Comparison of ENCODE assay signal across 19 mouse cellular contexts in the genomic region with DNA sequence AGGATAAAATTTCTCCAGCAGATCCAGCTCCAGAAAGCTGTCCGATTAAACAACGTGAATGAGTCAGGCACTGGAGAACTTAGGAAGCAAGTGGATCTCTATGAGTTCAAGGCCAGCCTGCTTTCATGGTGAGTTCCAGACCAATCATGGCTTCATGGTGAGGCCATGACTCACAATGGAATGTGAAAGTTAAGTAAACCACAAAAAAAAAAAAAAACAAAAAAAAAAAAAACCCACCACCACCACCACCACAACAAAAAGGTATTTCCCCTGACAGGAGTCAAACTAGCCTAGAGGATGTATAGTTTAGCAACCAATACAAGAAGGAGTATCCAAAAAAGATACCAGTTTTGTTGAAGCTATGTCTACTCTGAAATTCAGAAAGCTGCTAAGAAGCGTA.
"Had no signal": no experiment of that assay in that cellular context is flagged by ENCODE, and none has a peak within 500 bp of the region (broad histone marks: within the 10 kb centered on the region; RNA-seq: fewer than 3 reads in every experiment).

No protein-coding gene starts in this region.

- H3K9ac ChIP-seq: lung, embryonic 14.5 days; midbrain, embryonic 12.5 days; neural tube, embryonic 13.5 days; neural tube, embryonic 15.5 days had no signal

- H3K4me3 ChIP-seq: midbrain, embryonic 10.5 days; midbrain, embryonic 12.5 days; myocyte; neural tube, embryonic 13.5 days; neural tube, embryonic 15.5 days had no signal

- H3K4me2 ChIP-seq: midbrain, embryonic 12.5 days; neural tube, embryonic 13.5 days; neural tube, embryonic 15.5 days had no signal

- H3K36me3 ChIP-seq: midbrain, embryonic 10.5 days; midbrain, embryonic 12.5 days; neural tube, embryonic 13.5 days; neural tube, embryonic 15.5 days had no signal

- DNase-seq: lung, adult 18-20 months; lung, postnatal 10 days; lung, postnatal 4 days; midbrain, embryonic 14.5 days; retina, postnatal 1 day; right cerebral cortex, adult 18-20 months; right cerebral cortex, postnatal 25 days; right cerebral cortex, postnatal 4 days; spleen, adult 18-20 months; thymus, adult 18-20 months; thymus, postnatal 14 days; thymus, postnatal 36 days had no signal

- ATAC-seq: midbrain, embryonic 16.5 days had no signal

- H3K9me3 ChIP-seq: midbrain, embryonic 10.5 days; midbrain, embryonic 12.5 days; neural tube, embryonic 13.5 days; neural tube, embryonic 15.5 days had no signal

- H3K27me3 ChIP-seq: midbrain, embryonic 12.5 days; neural tube, embryonic 13.5 days; neural tube, embryonic 15.5 days had no signal

- H3K27ac ChIP-seq: midbrain, embryonic 10.5 days; midbrain, embryonic 12.5 days; neural tube, embryonic 13.5 days; neural tube, embryonic 15.5 days had no signal
